Mouse (Mus musculus) layer of hippocampus, postnatal 14 days (tissue): ENCODE results near the gene Pcare. TPM values are rescaled to one million over a fixed set of nuclear protein-coding genes. Genes with fewer than 3 reads are reported as not detected.

ENCODE experiments used
- DNase-seq, 2 experiments: peaks; one replicate each; pipeline ENCODE4 v3.0.0; 2021 to 2022; ENCODE audit warnings: low spot score in 2 of 2, mixed read lengths in 1 of 2
- total RNA-seq, 2 experiments: library from RNA; stranded (reverse); gene quantifications; 2 replicates each; pipeline ENCODE4 v1.2.3; 2021

Pcare gene
- total RNA-seq, 2 experiments from 2014 or later: 0.12 to 0.17 TPM

DNA sequence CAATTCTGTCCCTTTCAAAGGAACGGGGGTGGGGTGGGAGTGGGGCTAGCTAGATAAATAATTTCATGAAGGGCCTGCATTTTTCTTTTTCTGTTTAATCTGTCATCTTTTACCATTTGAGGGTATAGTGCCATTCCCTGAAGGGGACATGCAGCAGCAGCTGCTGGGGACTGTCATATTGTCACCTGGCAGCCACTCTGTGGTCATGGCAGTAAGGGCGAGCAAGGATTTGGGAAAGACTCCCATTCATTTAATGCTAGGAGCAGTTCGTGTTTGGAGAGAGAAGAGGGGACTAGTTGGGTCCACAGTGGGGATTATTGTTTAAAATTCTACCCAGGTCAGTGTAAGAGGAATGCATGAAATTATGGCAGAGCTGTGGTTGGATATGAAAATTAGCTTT lies 16.3 kb downstream of the Pcare start:
- DNase-seq: no peak

GRCm38 (mm10) chr17:71730655-71731054 lies 22.0 kb downstream of the Pcare start:
- no peak for DNase-seq

DNA sequence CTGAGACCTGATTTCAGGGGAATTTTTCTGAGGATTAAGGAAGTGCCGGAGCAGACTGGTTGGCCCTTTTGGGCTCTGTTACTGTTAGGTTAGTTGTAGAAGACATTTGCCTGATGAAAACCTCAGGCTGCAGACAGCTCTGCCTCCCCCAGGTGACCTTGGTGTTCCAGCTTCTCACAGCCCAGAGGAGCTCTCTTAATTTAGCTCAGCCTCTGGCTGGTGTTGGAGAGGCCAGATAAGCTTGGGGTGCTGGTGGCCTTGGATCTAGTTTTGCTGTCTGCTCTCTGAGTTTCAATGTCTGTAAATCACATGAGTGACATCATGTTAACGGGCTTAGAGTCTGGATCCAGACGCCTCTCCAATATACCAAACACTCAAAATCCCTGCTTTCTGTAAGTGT lies 31.7 kb downstream of the Pcare start:
- DNase-seq: no peak

- no peak for DNase-seq
These were observed 32.3 kb downstream of the Pcare start for GRCm38 (mm10) chr17:71720434-71720833.

- DNase-seq: no peak
These were observed 34.6 kb downstream of the Pcare start for GRCm38 (mm10) chr17:71717881-71718625.

- DNase-seq: peak; percentile 24 to 61
These were observed 37.7 kb downstream of the Pcare start for GRCm38 (mm10) chr17:71715034-71715433.

DNA sequence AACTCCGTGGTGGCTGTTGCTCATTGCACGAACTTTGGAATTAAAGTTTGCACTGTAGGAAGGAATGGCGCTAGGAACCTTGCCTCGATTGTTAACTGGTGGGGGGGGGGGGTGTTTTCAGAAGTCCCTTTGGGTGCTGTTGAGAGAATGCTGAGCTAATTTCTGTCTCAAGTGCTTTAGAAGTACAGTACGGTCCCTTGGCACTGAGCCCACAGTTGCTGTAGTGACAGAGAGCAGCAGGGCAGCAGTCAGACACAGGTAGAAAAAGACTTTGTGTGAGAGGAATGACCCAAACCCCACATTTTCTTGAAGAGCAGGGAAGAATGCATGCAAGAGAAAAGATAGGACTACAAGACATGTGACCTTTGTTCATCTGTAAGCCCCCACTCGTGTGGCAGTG lies 40.4 kb downstream of the Pcare start:
- no peak for DNase-seq

DNA sequence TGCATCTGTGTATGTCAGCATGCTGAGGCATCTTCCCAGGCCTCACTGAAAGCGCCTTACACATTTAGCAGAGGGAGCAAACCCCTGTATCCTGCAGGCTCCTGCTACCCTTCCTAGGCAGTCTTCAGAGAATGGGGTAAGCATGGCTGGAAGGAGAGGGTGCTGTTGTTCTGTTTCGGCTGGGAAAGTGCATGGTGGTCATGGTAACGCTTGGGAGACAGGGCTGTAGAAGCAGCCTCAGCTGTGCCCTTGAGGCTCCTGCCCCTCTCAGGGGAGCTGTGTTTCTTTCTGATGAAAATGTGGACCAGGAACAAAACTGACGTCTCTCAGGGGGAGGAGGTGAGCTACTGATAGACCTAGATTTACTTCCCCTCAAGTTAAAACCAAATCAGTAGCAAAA lies 45.0 kb downstream of the Pcare start:
- no peak for DNase-seq

DNA sequence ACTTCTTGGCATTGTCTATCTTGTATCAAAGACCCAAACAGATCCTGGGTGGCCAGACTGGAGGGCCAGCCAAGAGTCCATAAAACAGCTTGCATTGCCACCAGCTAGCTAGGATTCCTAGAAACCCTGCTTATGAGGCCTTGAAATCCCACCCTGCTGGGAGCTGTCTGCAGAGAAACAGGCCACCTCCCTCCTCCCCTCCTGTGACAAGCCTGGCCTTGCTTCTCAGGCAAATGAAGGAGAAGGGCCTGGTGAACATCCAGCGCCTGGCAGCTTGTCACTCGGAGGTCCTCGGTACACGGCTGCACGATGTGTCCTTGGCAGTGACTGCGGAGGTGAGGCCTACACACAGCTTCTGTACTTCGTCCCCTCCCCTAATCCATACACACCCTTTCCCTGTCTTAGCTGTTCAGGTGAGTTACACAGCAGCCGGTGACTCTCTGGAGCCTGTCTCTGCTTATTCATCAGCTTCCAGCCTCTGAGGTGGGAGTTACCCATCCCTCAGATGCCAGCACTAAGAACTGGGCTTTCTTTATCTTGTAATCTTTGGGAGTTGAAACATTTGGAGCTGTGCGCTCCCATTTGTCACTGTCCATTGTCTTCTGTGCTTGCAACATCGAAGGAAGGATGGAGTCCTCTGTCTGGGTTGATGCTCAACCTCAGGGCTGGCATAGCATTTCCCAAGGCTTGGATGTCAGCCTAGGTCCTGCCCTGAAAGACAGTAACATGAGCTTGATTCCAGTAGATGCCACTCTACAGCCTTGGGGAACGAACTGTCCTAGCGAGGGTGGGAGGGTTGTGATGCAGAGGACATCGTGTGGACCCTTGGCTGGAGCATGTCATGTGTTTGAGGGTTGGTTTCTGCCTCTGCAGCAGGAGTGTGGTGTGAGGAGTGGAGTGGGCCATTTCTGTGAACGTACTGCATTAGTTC lies 46.9 kb downstream of the Pcare start:
- no peak for DNase-seq

DNA sequence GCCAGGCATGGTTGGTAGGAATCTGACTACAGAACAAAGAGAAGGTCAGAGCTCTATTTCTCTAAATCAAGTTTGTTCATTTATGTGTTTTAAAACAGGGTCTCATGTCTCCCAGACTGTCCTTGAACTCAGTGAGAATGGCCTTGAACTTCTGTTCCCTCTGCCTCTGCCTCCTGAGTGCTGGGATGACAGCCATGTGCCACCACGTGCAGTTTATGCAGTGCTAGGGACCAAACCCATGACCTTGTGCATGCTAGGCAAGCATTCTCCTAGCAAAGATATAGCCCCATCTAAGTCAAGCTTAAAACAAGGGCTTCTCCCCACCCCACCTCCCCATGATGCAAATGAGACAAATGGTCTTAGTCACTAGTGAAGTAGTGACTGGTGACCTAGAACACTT lies 47.6 kb downstream of the Pcare start:
- no peak for DNase-seq

DNA sequence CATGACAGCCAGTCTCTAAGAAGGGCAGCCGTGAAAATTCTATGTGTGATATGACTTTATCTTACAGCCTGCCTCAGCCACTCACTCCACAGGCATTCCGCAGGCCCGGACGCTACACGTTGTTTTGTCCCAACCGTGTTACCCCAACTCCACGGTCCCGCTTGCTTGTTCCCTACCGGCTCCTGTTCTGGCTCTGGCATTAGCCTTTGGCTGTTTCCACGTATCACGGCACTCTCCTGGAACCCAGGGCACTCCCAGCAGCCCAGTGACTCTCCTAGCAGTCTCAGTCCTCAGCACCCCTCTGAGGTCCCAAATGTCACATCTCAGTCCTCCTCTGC lies 54.1 kb downstream of the Pcare start:
- no peak for DNase-seq

- no peak for DNase-seq
These were observed 54.6 kb downstream of the Pcare start for GRCm38 (mm10) chr17:71697896-71698618.

GRCm38 (mm10) chr17:71696396-71696795 lies 56.3 kb downstream of the Pcare start:
- no peak for DNase-seq

DNA sequence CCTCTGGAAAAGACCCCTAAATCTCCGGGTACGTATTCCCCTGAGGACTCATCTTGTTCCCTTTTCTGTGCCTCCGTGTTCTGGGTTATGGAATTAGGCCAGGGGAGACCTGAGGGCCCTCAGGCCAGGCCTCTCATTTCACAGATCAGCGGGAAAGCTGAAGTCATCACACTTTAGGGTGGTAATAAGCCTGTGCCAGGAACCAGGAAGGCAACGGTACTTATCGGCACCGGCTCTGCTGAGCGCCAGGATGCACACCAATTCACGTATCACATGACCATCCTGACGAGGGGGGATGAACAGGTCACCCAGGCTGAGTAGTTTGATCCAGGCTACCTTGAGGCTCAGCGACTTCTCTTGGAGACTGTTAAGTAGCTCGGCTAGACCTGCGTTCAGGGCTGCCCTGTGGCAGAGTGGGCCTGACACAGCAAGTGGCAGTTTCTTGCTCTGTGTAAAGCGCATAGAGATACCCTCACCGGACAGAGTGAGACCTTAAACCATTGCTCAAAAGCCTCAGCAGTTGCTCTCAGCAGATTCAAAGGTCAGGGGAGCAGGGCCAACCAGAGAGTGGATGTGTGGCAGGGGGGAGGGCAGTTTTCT lies 56.9 kb downstream of the Pcare start:
- no peak for DNase-seq

DNA sequence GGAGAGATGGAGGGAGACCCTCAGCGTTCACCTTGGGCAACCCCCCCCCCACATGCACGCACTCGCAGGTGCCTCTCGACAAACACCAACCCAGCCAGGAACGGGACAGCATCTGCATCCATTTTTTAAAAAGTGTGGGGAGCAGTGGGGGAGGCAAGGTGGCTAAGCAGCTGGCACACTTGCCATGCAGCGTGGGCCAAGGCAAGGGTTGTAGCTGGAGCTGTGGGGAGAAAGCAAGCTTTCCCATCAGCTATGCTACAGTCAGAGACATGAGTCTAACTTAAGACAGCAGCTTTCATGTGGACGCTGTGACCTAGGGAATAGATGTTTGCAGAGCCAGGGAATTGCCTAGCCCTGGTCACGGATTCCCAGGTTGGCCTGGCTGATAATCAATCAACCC lies 57.5 kb downstream of the Pcare start:
- no peak for DNase-seq

GRCm38 (mm10) chr17:71693780-71694179 lies 58.9 kb downstream of the Pcare start:
- no peak for DNase-seq

Other genes starting within 250 kb of the Pcare start
- 1 to 10 TPM; 1.4 to 1.5 TPM for gene Ndc80, start 226.0 kb downstream of the Pcare start, total RNA-seq
- 1 to 10 TPM; 1.0 to 1.1 TPM for gene Spdya, start 200.8 kb downstream of the Pcare start, total RNA-seq
- 10 to 100 TPM; 26.8 to 32.4 TPM for gene Wdr43, start 137.0 kb downstream of the Pcare start, total RNA-seq
- gene Togaram2, start 79.6 kb downstream of the Pcare start, total RNA-seq: 1 to 10 TPM; 1.3 to 1.6 TPM
- 10 to 100 TPM; 71.5 to 79.2 TPM for gene Clip4, start 15.6 kb upstream of the Pcare start, total RNA-seq